Mouse (Mus musculus) forebrain, postnatal 0 days (tissue): ENCODE measurements around the gene Impg1. TPM values are rescaled to one million over a fixed set of nuclear protein-coding genes. Genes with fewer than 3 reads are reported as not detected.

Experiments
- ATAC-seq: fragments of 200-750 bp; cut with Nextera tagmentation; 2 replicates; pipeline ENCODE4 v1.8.0; 2017; ENCODE audit warnings: mild to moderate bottlenecking, moderate library complexity
- DNase-seq: peaks from one replicate; pipeline ENCODE4 v3.0.0-alpha.2; 2015
- H3K27ac ChIP-seq: fragments of 300-500 bp; sonication (generic); 2 replicates; pipeline ENCODE4 v1.5.1; 2014; ENCODE audit warnings: low read depth, mild to moderate bottlenecking, antibody characterized with exemption, low read length, moderate library complexity, mixed read lengths
- H3K27me3 ChIP-seq: fragments of 300-500 bp; sonication (generic); 2 replicates; pipeline ENCODE4 v1.6.1; 2014; ENCODE audit warnings: mild to moderate bottlenecking, low read length, mixed read lengths; ENCODE audit not compliant: insufficient read depth
- H3K36me3 ChIP-seq: fragments of 300-500 bp; sonication (generic); 2 replicates; pipeline ENCODE4 v1.6.1; 2014; ENCODE audit warnings: mild to moderate bottlenecking, moderate library complexity; ENCODE audit not compliant: insufficient read depth
- H3K4me1 ChIP-seq: fragments of 300-500 bp; sonication (generic); 2 replicates; pipeline ENCODE4 v1.6.1; 2014; ENCODE audit warnings: antibody characterized with exemption; ENCODE audit not compliant: insufficient read depth
- H3K4me2 ChIP-seq: fragments of 300-500 bp; sonication (generic); 2 replicates; pipeline ENCODE4 v1.6.1; 2014; ENCODE audit warnings: low read depth, mild to moderate bottlenecking, moderate library complexity
- H3K4me3 ChIP-seq: fragments of 300-500 bp; sonication (generic); 2 replicates; pipeline ENCODE4 v1.5.1; 2014; ENCODE audit warnings: low read depth, low read length, mixed read lengths
- H3K9ac ChIP-seq: fragments of 300-500 bp; sonication (generic); 2 replicates; pipeline ENCODE4 v1.6.1; 2014; ENCODE audit warnings: mild to moderate bottlenecking
- H3K9me3 ChIP-seq: fragments of 300-500 bp; sonication (generic); 2 replicates; pipeline ENCODE4 v1.6.1; 2016; ENCODE audit warnings: low read length
- CTCF ChIP-seq: sonication (generic); IDR thresholded peaks from 2 replicates; pipeline ENCODE4 v1.5.1; 2016; ENCODE audit warnings: antibody characterized with exemption, control low read depth, low read depth
- WGBS: fragments of 180-500 bp; shearing (Covaris S2); extraction: QIAGEN DNeasy Blood & Tissue Kit; methylation state at CpG from one replicate; pipeline ENCODE4 v1.1.7; 2014; 5-methylcytosine and 5-hydroxymethylcytosine counted together
- polyA plus RNA-seq: library from polyadenylated mRNA; unstranded; fragments of >200 nt; fragmentation: Nextera tagmentation; extraction: Ambion mirVana; gene quantifications from 2 replicates; pipeline ENCODE4 v1.2.1, GENCODE M21; 2015
- total RNA-seq: library from RNA; depleted of rRNA; stranded (reverse); fragments of >200 nt; gene quantifications from 2 replicates; pipeline ENCODE4 v1.2.3, GENCODE M21; 2014

The Impg1 gene
- total and polyA plus RNA-seq, 2 experiments from 2014 or later: not detected

GRCm38 (mm10) chr9:80272951-80273350 lies 192.3 kb downstream of the Impg1 start:
- ATAC-seq: peak; percentile 79
- 19% methylated on average over 1 of the region's 1 CpGs for WGBS
- no peak for DNase-seq
- Histone ChIP-seq H3K9ac (no peak overlapping the region), H3K9me3 (no peaks in the 10 kb centered on the region), H3K4me1 (no peaks in the 10 kb centered on the region), H3K4me3 (no peak overlapping the region), H3K27me3 (no peaks in the 10 kb centered on the region), H3K4me2 (no peak overlapping the region), H3K27ac (no peak overlapping the region), H3K36me3 (no peaks in the 10 kb centered on the region)
- no peak for TF ChIP-seq CTCF

- Histone ChIP-seq H3K27ac (no peak overlapping the region), H3K4me3 (no peak overlapping the region), H3K36me3 (no peaks in the 10 kb centered on the region), H3K27me3 (no peaks in the 10 kb centered on the region), H3K9me3 (no peaks in the 10 kb centered on the region), H3K9ac (no peak overlapping the region), H3K4me1 (no peaks in the 10 kb centered on the region), H3K4me2 (no peak overlapping the region)
- no peak for DNase-seq
- TF ChIP-seq CTCF: no peak
- WGBS: 84% methylated on average over 8 of the region's 8 CpGs
- ATAC-seq: no peak
These were observed 195.7 kb downstream of the Impg1 start for GRCm38 (mm10) chr9:80269596-80269995.

GRCm38 (mm10) chr9:80266507-80266906 lies 198.8 kb downstream of the Impg1 start:
- no peak overlapping the region for H3K4me3 ChIP-seq
- H3K9ac ChIP-seq: no peak overlapping the region
- no peaks in the 10 kb centered on the region for H3K9me3 ChIP-seq
- H3K27me3 ChIP-seq: no peaks in the 10 kb centered on the region
- 86% methylated on average over 7 of the region's 7 CpGs for WGBS
- DNase-seq (no peak), ATAC-seq (no peak)
- H3K4me1 ChIP-seq: no peaks in the 10 kb centered on the region
- H3K36me3 ChIP-seq: no peaks in the 10 kb centered on the region
- no peak overlapping the region for H3K4me2 ChIP-seq
- TF ChIP-seq CTCF: no peak
- no peak overlapping the region for H3K27ac ChIP-seq

- 83% methylated on average over 7 of the region's 7 CpGs for WGBS
- Histone ChIP-seq H3K27ac (no peak overlapping the region), H3K4me3 (no peak overlapping the region), H3K4me1 (no peaks in the 10 kb centered on the region), H3K36me3 (no peaks in the 10 kb centered on the region), H3K9ac (no peak overlapping the region), H3K9me3 (no peaks in the 10 kb centered on the region), H3K27me3 (no peaks in the 10 kb centered on the region), H3K4me2 (no peak overlapping the region)
- no peak for TF ChIP-seq CTCF
- DNase-seq (no peak), ATAC-seq (no peak)
These were observed 199.2 kb downstream of the Impg1 start for GRCm38 (mm10) chr9:80266086-80266485.
